Mouse (Mus musculus): ENCODE data around the gene Tet2.

The Tet2 gene

GRCm38 (mm10) chr3:133517406-133517805 is 27.5 kb downstream of the Tet2 start:
- no peak for DNase-seq (ENCODE audit: low spot score)

GRCm38 (mm10) chr3:133516137-133516536 is 28.8 kb downstream of the Tet2 start:
- DNase-seq (ENCODE audit: low spot score) = no peak

GRCm38 (mm10) chr3:133515204-133515969 is 29.6 kb downstream of the Tet2 start:
- DNase-seq (ENCODE audit: low spot score) = no peak

GRCm38 (mm10) chr3:133514290-133514689 is 30.6 kb downstream of the Tet2 start:
- no peak for DNase-seq (ENCODE audit: low spot score)

GRCm38 (mm10) chr3:133513475-133513874 is 31.5 kb downstream of the Tet2 start:
- DNase-seq (ENCODE audit: low spot score) = no peak

GRCm38 (mm10) chr3:133510368-133510767 is 34.6 kb downstream of the Tet2 start:
- no peak for DNase-seq (ENCODE audit: low spot score)

- DNase-seq (ENCODE audit: low spot score) = no peak
These were observed 35.1 kb downstream of the Tet2 start for GRCm38 (mm10) chr3:133509796-133510195.

GRCm38 (mm10) chr3:133508881-133509280 is 36.1 kb downstream of the Tet2 start:
- no peak for DNase-seq (ENCODE audit: low spot score)

- DNase-seq (ENCODE audit: low spot score) = no peak
These were observed 38.5 kb downstream of the Tet2 start for GRCm38 (mm10) chr3:133506289-133506954.

- no peak for DNase-seq (ENCODE audit: low spot score)
These were observed 48.0 kb downstream of the Tet2 start for GRCm38 (mm10) chr3:133496953-133497352.

GRCm38 (mm10) chr3:133491370-133491769 is 53.6 kb downstream of the Tet2 start:
- DNase-seq (ENCODE audit: low spot score) = no peak

GRCm38 (mm10) chr3:133488022-133488725 is 56.8 kb downstream of the Tet2 start:
- no peak for DNase-seq (ENCODE audit: low spot score)

- DNase-seq (ENCODE audit: low spot score) = no peak
These were observed 62.1 kb downstream of the Tet2 start for GRCm38 (mm10) chr3:133482887-133483286.

- DNase-seq (ENCODE audit: low spot score) = no peak
These were observed 66.0 kb downstream of the Tet2 start for GRCm38 (mm10) chr3:133478987-133479386.

GRCm38 (mm10) chr3:133473781-133474180 is 71.2 kb downstream of the Tet2 start:
- DNase-seq (ENCODE audit: low spot score) = no peak

- DNase-seq (ENCODE audit: low spot score) = no peak
These were observed 73.8 kb downstream of the Tet2 start for GRCm38 (mm10) chr3:133471101-133471500.

GRCm38 (mm10) chr3:133468883-133469282 is 76.1 kb downstream of the Tet2 start:
- no peak for DNase-seq (ENCODE audit: low spot score)

- DNase-seq (ENCODE audit: low spot score) = no peak
These were observed 81.7 kb downstream of the Tet2 start for GRCm38 (mm10) chr3:133463233-133463632.

- DNase-seq (ENCODE audit: low spot score) = no peak
These were observed 82.5 kb downstream of the Tet2 start for GRCm38 (mm10) chr3:133462485-133462884.

GRCm38 (mm10) chr3:133462059-133462458 is 82.9 kb downstream of the Tet2 start:
- DNase-seq (ENCODE audit: low spot score) = no peak

- no peak for DNase-seq (ENCODE audit: low spot score)
These were observed 85.8 kb downstream of the Tet2 start for GRCm38 (mm10) chr3:133459174-133459573.

- DNase-seq (ENCODE audit: low spot score) = no peak
These were observed 91.0 kb downstream of the Tet2 start for GRCm38 (mm10) chr3:133453896-133454295.

GRCm38 (mm10) chr3:133436919-133437320 is 108.0 kb downstream of the Tet2 start:
- no peak for DNase-seq (ENCODE audit: low spot score)

All from retina, embryonic 14.5 days (tissue).